In the genomic region with DNA sequence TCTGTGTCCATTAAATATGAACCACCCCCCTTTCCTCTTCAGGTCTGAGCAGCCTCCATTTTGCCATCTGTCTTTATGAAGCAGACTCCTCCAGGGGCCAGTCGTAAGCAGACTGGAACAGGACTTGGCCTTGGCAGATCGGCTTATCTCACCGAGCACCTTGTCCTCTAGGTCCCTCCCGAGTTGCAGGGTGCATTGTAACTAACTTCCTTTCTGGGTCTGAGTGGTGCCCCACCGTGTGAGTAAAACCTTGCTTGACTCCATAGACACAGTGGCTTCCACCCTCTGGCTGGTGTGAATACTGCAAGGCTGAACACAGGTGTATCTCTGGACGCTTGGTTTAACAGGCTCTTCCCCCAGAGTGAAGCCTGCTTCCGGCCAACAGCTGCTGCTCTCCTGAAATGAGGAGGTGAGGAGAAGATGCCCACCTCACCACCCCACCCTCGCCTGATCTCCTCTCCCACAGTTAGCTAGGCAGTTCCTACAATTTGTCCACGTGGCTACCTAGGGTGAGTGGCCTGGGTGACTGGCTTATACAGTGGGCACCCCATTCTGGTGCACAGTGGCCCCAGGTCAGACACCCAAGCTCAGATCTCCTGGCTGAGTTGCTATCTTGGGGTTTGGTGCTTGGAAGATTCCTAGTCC, we compare ENCODE assay signal across 8 mouse cellular contexts.
A peak's percentile ranks its signal among the peaks of the same experiment; 100 is the strongest.
DNase-seq lines count a peak whose midpoint lies in the region; ATAC-seq and TF ChIP-seq lines count a peak whose summit lies in the region.
"Had no signal": no experiment of that assay in that cellular context is flagged by ENCODE, and none has a peak within 500 bp of the region (broad histone marks: within the 10 kb centered on the region; RNA-seq: fewer than 3 reads in every experiment).

No protein-coding gene starts in this region.

- TF ChIP-seq EP300 in lung, postnatal 0 days (IDR thresholded peaks at IDR 0.05): no peak

- 0 out of 2 replicates have a peak, but pooled peaks cover 4% of the 10 kb centered on the region for H3K27me3 ChIP-seq in lung, postnatal 0 days (replicated peaks; ENCODE audit: insufficient read depth, low read length)
- no peaks in the 10 kb centered on the region for H3K27me3 ChIP-seq in erythroblast, embryonic 14.5 days (ENCODE audit: control insufficient read depth)
- peaks cover 5% of the 10 kb centered on the region for H3K27me3 ChIP-seq in intestine, embryonic 14.5 days (replicated peaks; ENCODE audit: control insufficient read depth, insufficient read depth, low read length)

- H3K4me1 ChIP-seq in lung, postnatal 0 days (ENCODE audit: insufficient read depth, low read depth, low read length): 0 out of 2 replicates have a peak, but pooled peaks cover 6% of the 10 kb centered on the region
- peaks cover 49% of the 10 kb centered on the region for H3K4me1 ChIP-seq in erythroblast, embryonic 14.5 days (ENCODE audit: control insufficient read depth)
- H3K4me1 ChIP-seq in intestine, embryonic 14.5 days (replicated peaks; ENCODE audit: control insufficient read depth, insufficient read depth, low read length): peaks cover 26% of the 10 kb centered on the region

- no peak overlapping the region for H3K4me3 ChIP-seq in lung, postnatal 0 days (ENCODE audit: low read depth, low read length)
- peak overlapping the region; percentile 50 for H3K4me3 ChIP-seq in erythroblast, embryonic 14.5 days (replicated peaks)
- H3K4me3 ChIP-seq in intestine, embryonic 14.5 days (ENCODE audit: low read depth, low read length): no peak overlapping the region

- no peaks in the 10 kb centered on the region for H3K9me3 ChIP-seq in lung, postnatal 0 days (ENCODE audit: low read length)
- H3K9me3 ChIP-seq in erythroblast, embryonic 14.5 days (ENCODE audit: control insufficient read depth, low read length): no peaks in the 10 kb centered on the region
- no peaks in the 10 kb centered on the region for H3K9me3 ChIP-seq in intestine, embryonic 14.5 days (ENCODE audit: control insufficient read depth, low read length)

- H3K27ac ChIP-seq in lung, postnatal 0 days (ENCODE audit: low read length): no peak overlapping the region
- no peak overlapping the region; the same call in 1 of the 2 replicates for H3K27ac ChIP-seq in intestine, embryonic 14.5 days (ENCODE audit: low read depth)

- DNase-seq in lung, postnatal 0 days (ENCODE audit: low spot score): no peak
- DNase-seq in lung, adult 18-20 months: no peak
- no peak for DNase-seq in intestine, embryonic 14.5 days (ENCODE audit: low spot score)
- peak; percentile 61 to 69 for DNase-seq in spleen, postnatal 4 days (ENCODE audit: low spot score in 2 of 2)
- no peak for DNase-seq in adrenal gland, postnatal 36 days
- DNase-seq in cerebellum, adult 11-12 months: no peak
- DNase-seq: cerebellum, postnatal 10 days had no signal

- peak; percentile 30; the same call in 1 of the 2 replicates for TF ChIP-seq CTCF in lung, postnatal 0 days (IDR thresholded peaks at IDR 0.05)

- H3K9ac ChIP-seq in lung, postnatal 0 days (replicated peaks; ENCODE audit: low read depth): no peak overlapping the region
- no peak overlapping the region for H3K9ac ChIP-seq in intestine, embryonic 14.5 days (ENCODE audit: low read length)

- H3K36me3 ChIP-seq in lung, postnatal 0 days (ENCODE audit: insufficient read depth, low read length): no peaks in the 10 kb centered on the region
- H3K36me3 ChIP-seq in erythroblast, embryonic 14.5 days (ENCODE audit: control insufficient read depth): no peaks in the 10 kb centered on the region
- no peaks in the 10 kb centered on the region for H3K36me3 ChIP-seq in intestine, embryonic 14.5 days (ENCODE audit: control insufficient read depth, insufficient read depth, low read length)

- 39% methylated on average over 9 of the region's 9 CpGs for WGBS in lung, postnatal 0 days
- 58% methylated on average over 9 of the region's 9 CpGs for WGBS in intestine, embryonic 14.5 days

- peak; percentile 20; the same call in 1 of the 2 replicates for ATAC-seq in lung, postnatal 0 days
- 0 out of 2 replicates have a peak, but pooled peaks have one; percentile 40 for ATAC-seq in intestine, embryonic 14.5 days (replicated peaks; ENCODE audit: low FRiP score, low TSS enrichment, low read depth)

- H3K4me2 ChIP-seq in lung, postnatal 0 days (replicated peaks; ENCODE audit: low read depth, low read length): no peak overlapping the region
- no peak overlapping the region for H3K4me2 ChIP-seq in intestine, embryonic 14.5 days (ENCODE audit: low read length)

Comparison
In these comparisons a context has a peak if more than half of its experiments do, and no peak if none do; other contexts are left out.
1. DNase-seq: peak in spleen, postnatal 4 days (2 of 2); none in lung, postnatal 0 days (single experiment), lung, adult 18-20 months (0 of 2), intestine, embryonic 14.5 days (single experiment), adrenal gland, postnatal 36 days (0 of 2) and cerebellum, adult 11-12 months (single experiment).